Mouse (Mus musculus): ENCODE measurements at regions not wholly inside any gene's neighbourhood (a gene's known extent, or its start where the extent isn't known, plus 50 kb on each side); places are given as distances from the start of the nearest gene placed in this dataset.

DNA sequence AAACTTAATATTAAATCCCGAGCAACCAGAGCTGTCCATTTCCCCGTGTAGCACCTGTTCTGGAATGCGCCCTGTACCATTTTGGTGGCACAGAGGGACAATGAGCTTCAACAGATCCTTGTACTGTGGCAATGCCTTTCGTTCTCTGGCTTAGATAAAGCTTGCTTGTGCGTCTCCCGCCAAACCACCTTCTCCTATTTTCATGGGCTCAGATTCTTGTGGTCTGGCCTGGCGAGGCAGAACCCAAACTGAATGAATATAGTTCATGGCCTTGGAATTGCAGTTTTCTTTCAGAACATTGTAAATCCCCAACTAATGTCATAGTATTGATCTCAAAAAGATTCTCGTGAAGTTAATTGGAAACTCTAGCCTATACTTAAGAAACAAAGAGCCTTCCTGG, 85.1 kb upstream of the Osmr start:
- Histone ChIP-seq H3K27ac (no peak overlapping the region), H3K9ac (replicated peaks; ENCODE audit: low read length) (no peak overlapping the region), H3K4me1 (ENCODE audit: insufficient read depth, low read length) (no peaks in the 10 kb centered on the region; the same call in 1 of the 2 replicates), H3K9me3 (ENCODE audit: low read length) (no peaks in the 10 kb centered on the region), H3K36me3 (ENCODE audit: insufficient read depth, low read length) (no peaks in the 10 kb centered on the region), H3K4me2 (ENCODE audit: low read depth, low read length) (no peak overlapping the region), H3K27me3 (ENCODE audit: insufficient read depth, low read length) (no peaks in the 10 kb centered on the region), H3K4me3 (ENCODE audit: low read length) (no peak overlapping the region)
- ATAC-seq = no peak
- TF ChIP-seq CTCF (IDR thresholded peaks at IDR 0.05; ENCODE audit: low read depth) = no peak
- no peak for DNase-seq (ENCODE audit: low spot score)
- WGBS = 87% methylated on average over 8 of the region's 8 CpGs

DNA sequence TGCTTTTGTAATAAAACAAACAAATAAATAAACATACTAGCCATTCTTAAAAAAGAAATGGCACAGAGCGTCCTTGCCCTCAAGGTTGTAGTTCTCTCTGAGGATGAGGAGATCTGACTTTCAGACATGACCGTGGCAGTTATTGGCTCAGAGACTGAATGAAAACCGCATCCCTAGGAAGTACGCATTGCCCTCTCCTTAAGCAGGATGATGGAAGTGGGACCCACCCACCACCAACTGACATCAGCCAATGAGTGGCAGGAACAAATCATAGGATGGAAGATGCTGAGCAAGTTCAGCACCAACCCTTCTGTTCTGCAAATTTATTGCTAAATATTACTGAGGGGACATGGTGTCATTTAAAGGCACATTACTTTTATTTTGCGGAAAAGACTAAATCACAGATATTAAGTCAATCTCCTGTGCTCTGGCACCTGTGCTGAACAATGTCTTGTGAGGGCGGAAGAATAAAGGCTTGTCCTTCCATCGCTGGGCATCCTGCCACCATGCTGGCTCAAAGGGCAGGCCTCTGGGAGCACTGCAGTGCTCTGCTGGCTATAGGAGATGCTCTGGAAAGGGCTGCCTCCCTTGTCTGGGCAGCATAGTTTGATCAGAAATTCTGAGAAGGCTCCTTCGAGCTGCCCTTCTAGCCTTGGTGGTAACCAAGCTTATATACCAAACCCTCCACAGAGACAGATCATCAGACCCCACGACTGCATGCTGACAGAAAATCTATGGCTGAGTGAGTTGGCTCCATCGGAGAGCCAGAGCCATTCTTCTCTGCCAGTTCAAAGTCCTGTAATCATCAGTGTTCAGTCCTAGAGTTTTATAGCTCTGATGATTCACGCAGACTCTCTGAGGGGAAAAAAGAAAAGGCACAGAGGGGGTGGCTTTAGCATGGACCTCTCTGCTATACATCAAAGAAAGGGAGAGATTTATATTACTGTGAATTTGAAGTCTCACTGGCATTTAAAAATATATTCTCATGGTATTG, 86.3 kb upstream of the Osmr start:
- no peak for ATAC-seq
- TF ChIP-seq CTCF (IDR thresholded peaks at IDR 0.05; ENCODE audit: low read depth) = no peak
- no peak overlapping the region for H3K27ac ChIP-seq
- no peak overlapping the region for H3K4me2 ChIP-seq (ENCODE audit: low read depth, low read length)
- no peak overlapping the region for H3K9ac ChIP-seq (replicated peaks; ENCODE audit: low read length)
- H3K4me3 ChIP-seq (ENCODE audit: low read length) = no peak overlapping the region
- H3K4me1 ChIP-seq (ENCODE audit: insufficient read depth, low read length) = no peaks in the 10 kb centered on the region; the same call in 1 of the 2 replicates
- no peak for DNase-seq (ENCODE audit: low spot score)
- H3K27me3 ChIP-seq (ENCODE audit: insufficient read depth, low read length) = no peaks in the 10 kb centered on the region
- H3K9me3 ChIP-seq (ENCODE audit: low read length) = no peaks in the 10 kb centered on the region
- WGBS = 74% methylated on average over 11 of the region's 11 CpGs
- no peaks in the 10 kb centered on the region for H3K36me3 ChIP-seq (ENCODE audit: insufficient read depth, low read length)

DNA sequence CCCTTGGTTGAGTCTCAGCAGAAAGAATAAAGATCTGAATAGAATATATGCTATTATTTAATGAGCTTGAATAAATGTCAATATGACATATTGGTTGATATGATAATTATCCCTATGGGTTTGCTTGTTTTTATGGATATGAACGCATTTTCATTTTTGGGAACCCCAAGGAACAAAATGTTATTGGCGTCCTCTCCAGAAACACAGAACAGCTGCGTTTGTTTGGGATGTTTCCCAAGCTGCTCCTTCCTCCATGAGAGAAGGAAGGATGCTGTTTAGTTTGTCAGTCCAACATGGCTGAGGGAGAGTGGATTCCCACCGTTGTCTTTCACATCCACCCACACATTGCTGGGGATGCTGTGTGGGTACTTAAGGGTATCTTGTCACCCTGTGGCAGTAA, 89.9 kb upstream of the Osmr start:
- Histone ChIP-seq H3K4me1 (ENCODE audit: insufficient read depth, low read length) (no peaks in the 10 kb centered on the region; the same call in 1 of the 2 replicates), H3K9me3 (ENCODE audit: low read length) (0 out of 2 replicates have a peak, but pooled peaks cover 3% of the 10 kb centered on the region), H3K4me2 (ENCODE audit: low read depth, low read length) (no peak overlapping the region), H3K4me3 (ENCODE audit: low read length) (no peak overlapping the region), H3K36me3 (ENCODE audit: insufficient read depth, low read length) (no peaks in the 10 kb centered on the region), H3K27ac (no peak overlapping the region), H3K9ac (replicated peaks; ENCODE audit: low read length) (no peak overlapping the region), H3K27me3 (ENCODE audit: insufficient read depth, low read length) (no peaks in the 10 kb centered on the region)
- TF ChIP-seq CTCF (IDR thresholded peaks at IDR 0.05; ENCODE audit: low read depth) = no peak
- ATAC-seq = no peak
- 80% methylated on average over 4 of the region's 4 CpGs for WGBS
- no peak for DNase-seq (ENCODE audit: low spot score)

- no peak overlapping the region for H3K4me2 ChIP-seq (ENCODE audit: low read depth, low read length)
- TF ChIP-seq CTCF (IDR thresholded peaks at IDR 0.05; ENCODE audit: low read depth) = no peak
- no peaks in the 10 kb centered on the region; the same call in 1 of the 2 replicates for H3K4me1 ChIP-seq (ENCODE audit: insufficient read depth, low read length)
- H3K36me3 ChIP-seq (ENCODE audit: insufficient read depth, low read length) = no peaks in the 10 kb centered on the region
- H3K9ac ChIP-seq (replicated peaks; ENCODE audit: low read length) = no peak overlapping the region
- 78% methylated on average over 4 of the region's 4 CpGs for WGBS
- no peak for ATAC-seq
- 0 out of 2 replicates have a peak, but pooled peaks cover 3% of the 10 kb centered on the region for H3K9me3 ChIP-seq (ENCODE audit: low read length)
- no peaks in the 10 kb centered on the region for H3K27me3 ChIP-seq (ENCODE audit: insufficient read depth, low read length)
- H3K27ac ChIP-seq = no peak overlapping the region
- H3K4me3 ChIP-seq (ENCODE audit: low read length) = no peak overlapping the region
- no peak for DNase-seq (ENCODE audit: low spot score)
Measured at GRCm38 (mm10) chr15:6965446-6965845, 90.7 kb upstream of the Osmr start.

GRCm38 (mm10) chr15:6974410-6974809, 99.6 kb upstream of the Osmr start:
- H3K27me3 ChIP-seq (ENCODE audit: insufficient read depth, low read length) = no peaks in the 10 kb centered on the region
- no peaks in the 10 kb centered on the region for H3K36me3 ChIP-seq (ENCODE audit: insufficient read depth, low read length)
- DNase-seq (ENCODE audit: low spot score) (no peak), ATAC-seq (no peak)
- H3K27ac ChIP-seq = no peak overlapping the region
- no peak for TF ChIP-seq CTCF (IDR thresholded peaks at IDR 0.05; ENCODE audit: low read depth)
- WGBS = 59% methylated on average over 4 of the region's 4 CpGs
- H3K4me2 ChIP-seq (ENCODE audit: low read depth, low read length) = no peak overlapping the region
- no peak overlapping the region for H3K4me3 ChIP-seq (ENCODE audit: low read length)
- no peak overlapping the region for H3K9ac ChIP-seq (replicated peaks; ENCODE audit: low read length)
- no peaks in the 10 kb centered on the region for H3K4me1 ChIP-seq (ENCODE audit: insufficient read depth, low read length)
- H3K9me3 ChIP-seq (ENCODE audit: low read length) = no peaks in the 10 kb centered on the region

DNA sequence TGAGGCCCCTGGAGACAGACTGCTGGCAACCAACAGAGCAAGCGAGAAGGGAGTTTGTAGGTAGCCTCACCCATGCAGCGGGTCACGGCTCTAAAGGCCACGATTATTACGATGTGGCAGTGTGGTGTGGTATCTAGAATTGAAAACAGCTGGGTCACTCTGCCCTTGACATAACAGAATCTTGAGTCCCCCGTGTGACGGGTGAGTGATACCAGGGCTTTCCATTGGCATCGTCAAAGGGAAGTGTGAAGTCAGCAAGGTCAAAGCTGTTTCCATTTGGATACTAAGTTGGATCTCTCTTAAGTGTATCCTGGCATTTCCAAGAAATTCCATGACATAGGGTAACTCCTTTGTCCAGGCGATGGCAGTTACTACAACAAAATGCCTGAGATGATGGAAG, 106.7 kb upstream of the Osmr start:
- 87% methylated on average over 9 of the region's 9 CpGs for WGBS
- H3K27ac ChIP-seq = no peak overlapping the region
- no peak overlapping the region for H3K9ac ChIP-seq (replicated peaks; ENCODE audit: low read length)
- TF ChIP-seq CTCF (IDR thresholded peaks at IDR 0.05; ENCODE audit: low read depth) = no peak
- no peaks in the 10 kb centered on the region for H3K27me3 ChIP-seq (ENCODE audit: insufficient read depth, low read length)
- ATAC-seq (no peak), DNase-seq (ENCODE audit: low spot score) (no peak)
- no peaks in the 10 kb centered on the region for H3K9me3 ChIP-seq (ENCODE audit: low read length)
- H3K4me2 ChIP-seq (ENCODE audit: low read depth, low read length) = no peak overlapping the region
- no peaks in the 10 kb centered on the region for H3K36me3 ChIP-seq (ENCODE audit: insufficient read depth, low read length)
- no peak overlapping the region for H3K4me3 ChIP-seq (ENCODE audit: low read length)
- no peaks in the 10 kb centered on the region for H3K4me1 ChIP-seq (ENCODE audit: insufficient read depth, low read length)

DNA sequence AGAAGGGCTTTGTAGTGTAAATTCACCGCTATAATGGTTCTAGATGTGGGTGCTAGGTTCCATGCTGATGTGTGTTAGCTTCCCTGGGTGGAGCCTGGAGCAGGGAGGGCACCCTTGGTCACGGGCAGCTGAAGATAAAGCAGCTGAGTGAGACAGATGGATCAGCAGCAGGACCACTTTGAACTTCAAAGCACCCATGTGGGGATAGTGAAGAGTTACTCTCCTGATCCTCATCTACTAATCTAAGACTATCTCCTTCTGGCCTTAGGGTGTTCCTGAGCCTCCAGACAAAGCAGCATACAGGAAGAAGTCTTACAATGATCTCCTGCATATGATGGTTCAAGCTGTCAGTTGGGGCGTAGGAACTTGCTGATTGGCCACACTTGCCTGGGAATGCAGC, 107.1 kb upstream of the Lifr start:
- Histone ChIP-seq H3K27me3 (ENCODE audit: insufficient read depth, low read length) (no peaks in the 10 kb centered on the region), H3K36me3 (ENCODE audit: insufficient read depth, low read length) (no peaks in the 10 kb centered on the region), H3K4me1 (ENCODE audit: insufficient read depth, low read length) (no peaks in the 10 kb centered on the region), H3K27ac (no peak overlapping the region), H3K4me3 (ENCODE audit: low read length) (no peak overlapping the region), H3K4me2 (ENCODE audit: low read depth, low read length) (no peak overlapping the region), H3K9me3 (ENCODE audit: low read length) (no peaks in the 10 kb centered on the region), H3K9ac (replicated peaks; ENCODE audit: low read length) (no peak overlapping the region)
- TF ChIP-seq CTCF (IDR thresholded peaks at IDR 0.05; ENCODE audit: low read depth) = no peak
- no peak for ATAC-seq
- no peak for DNase-seq (ENCODE audit: low spot score)
- WGBS = 69% methylated on average over 3 of the region's 3 CpGs

Measured in hindbrain, postnatal 0 days (tissue).